Mouse (Mus musculus): ENCODE measurements at regions not wholly inside any gene's neighbourhood (a gene's known extent, or its start where the extent isn't known, plus 50 kb on each side); places are given as distances from the start of the nearest gene placed in this dataset.

DNA sequence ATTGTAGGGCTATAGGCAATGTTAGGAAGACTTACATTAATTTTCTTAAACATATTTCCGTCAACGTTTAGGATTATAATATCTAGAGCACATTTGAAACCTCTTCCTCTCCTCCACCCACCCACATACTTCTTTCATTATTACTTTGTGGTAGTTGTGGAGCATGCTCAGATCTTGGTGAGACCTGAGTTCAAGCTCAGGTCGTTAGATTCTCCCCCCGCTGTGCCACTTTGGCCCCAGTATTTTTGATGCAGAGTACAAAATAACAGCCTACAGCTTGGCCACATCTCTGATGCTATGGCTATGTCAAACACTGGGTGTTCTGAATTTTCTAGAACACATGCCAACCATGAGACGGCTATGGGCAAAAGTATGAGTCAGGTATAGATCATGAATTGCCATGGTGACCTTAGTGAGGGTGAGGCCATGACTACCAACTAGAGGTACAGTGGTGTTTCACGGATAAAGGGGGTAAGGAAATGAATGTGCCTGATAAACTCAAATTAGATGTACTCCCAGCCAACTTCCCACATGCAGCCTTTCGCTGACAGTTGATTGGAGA, 68.5 kb upstream of the H2afz start:
- no peak for DNase-seq (ENCODE audit: low spot score in 2 of 2)

DNA sequence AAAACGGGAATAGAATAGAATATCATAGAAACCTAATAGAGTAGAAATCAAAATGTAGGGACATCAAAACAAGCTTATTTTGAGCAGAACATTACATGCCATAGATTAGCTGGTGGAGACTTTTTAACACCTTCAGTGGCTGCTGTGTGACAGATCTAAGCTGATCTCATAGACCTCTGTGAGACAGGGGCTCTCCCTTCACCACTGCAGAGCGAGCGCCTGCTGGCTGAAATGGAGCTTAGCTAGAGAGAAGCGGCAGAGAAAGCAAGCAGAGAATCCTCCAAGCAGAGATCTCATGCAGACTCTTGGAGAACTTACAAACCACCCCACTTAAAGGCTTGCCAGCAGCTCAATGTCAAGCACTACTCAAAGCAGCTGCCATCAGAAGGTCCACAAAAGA, 65.5 kb upstream of the H2afz start:
- no peak for DNase-seq (ENCODE audit: low spot score in 2 of 2)

DNA sequence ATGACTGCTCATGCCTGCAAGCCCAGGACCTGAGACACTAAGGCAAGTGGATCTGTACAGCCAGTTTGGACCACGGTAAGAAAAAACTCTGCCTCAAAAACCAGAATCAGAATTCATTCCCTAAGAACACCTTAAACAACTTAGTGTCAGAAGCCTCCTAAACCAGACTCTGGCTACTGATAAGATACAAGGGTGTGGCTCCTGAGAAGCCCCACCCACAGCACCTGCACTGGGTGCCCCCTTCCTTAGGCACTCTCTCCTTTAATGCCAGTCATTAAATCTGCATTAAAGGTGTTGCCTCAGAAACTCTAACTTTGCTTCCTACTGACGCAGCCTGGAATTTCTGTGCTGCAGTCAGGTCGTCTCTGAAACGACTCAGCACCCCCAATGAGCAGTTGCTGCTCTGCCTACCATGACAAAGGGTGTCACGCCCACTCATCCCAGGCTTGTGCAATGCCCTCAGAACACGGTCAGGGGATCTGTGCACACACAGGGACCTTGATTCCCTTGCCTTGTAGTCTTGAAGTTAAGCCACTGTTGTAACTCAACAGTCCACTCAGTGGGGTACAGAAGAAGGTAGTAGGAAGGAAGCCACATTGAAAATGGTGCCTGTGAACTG, 62.8 kb upstream of the H2afz start:
- DNase-seq (ENCODE audit: low spot score in 2 of 2), result no peak

DNA sequence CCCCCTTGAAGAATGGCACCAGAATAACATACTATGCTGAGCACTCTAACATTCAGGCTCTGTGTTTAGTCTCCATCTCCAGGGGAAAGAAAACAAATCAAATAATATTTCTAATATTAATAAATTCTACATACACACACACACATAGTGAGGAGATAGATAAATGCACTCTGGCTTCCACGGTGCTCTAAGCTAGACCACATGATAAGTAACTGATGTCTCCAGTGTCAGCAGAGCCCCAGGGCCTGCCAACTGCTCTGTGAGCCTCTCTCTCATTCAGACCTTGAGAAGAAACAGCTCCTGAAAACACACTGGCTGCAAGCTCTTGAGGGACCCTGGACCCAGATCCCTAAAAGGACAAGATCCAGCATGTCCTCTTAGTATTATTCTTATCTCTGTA, 56.9 kb upstream of the H2afz start:
- DNase-seq (ENCODE audit: low spot score in 2 of 2), result no peak

DNA sequence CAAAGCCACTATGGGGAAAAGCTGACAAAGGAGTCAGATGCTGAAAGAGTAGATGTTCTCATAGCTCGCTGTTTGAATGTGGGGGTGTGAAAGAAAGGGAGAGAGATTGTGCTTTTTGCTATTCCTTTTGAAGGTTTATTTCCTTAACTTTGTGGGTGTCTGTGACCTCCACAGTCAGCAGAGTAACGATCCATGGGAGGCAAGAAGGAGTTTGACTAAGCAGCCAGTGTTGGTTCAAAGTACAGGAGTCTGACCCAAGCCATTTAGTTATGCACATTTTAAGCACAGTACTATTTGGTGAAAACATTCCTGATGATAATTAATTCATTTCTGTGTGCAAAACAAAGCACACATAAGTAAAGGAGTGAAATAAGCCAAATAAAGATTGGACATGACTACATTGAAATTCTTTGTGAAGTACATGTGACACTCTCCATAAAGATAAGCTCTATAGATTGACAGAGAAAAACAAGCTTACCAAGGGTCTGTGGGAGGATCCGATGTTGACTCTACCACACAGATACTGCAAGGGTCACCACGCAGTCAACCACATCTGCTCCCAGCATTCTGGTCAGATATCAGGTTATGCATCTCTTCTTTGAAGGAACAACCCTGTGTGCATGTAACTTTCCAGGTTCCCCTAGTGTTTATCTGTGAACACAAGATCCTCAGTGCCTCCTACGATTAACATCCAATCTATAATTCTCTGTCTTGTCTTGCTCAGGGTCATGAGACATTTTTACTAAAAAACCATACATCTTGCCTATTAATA, 56.2 kb upstream of the H2afz start:
- no peak for DNase-seq (ENCODE audit: low spot score in 2 of 2)

DNA sequence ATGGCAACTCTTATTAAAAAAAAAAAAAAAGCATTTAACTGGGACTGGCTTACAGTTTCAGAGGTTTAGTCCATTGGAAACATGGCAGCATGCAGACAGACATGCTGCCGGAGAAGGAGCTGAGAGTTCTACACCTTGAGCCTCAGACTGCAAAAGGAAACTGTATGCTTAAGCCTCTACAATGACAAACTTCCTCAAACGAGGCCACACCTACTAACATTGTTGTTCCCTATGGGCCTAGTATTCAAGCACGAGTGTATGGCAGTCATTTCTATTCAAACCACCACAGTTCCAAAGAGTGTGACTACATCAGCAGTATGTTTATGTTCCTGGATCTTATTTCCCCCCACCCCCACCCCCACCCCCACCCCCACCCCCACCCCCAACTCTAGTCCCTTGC, 54.2 kb upstream of the H2afz start:
- no peak for DNase-seq (ENCODE audit: low spot score in 2 of 2)
